Mouse (Mus musculus): ENCODE measurements around the gene Gm42906. TPM values are rescaled to one million over a fixed set of nuclear protein-coding genes. Genes with fewer than 3 reads are reported as not detected.

The Gm42906 gene
- polyA plus RNA-seq, 1 experiment from 2014 or later = not detected

DNA sequence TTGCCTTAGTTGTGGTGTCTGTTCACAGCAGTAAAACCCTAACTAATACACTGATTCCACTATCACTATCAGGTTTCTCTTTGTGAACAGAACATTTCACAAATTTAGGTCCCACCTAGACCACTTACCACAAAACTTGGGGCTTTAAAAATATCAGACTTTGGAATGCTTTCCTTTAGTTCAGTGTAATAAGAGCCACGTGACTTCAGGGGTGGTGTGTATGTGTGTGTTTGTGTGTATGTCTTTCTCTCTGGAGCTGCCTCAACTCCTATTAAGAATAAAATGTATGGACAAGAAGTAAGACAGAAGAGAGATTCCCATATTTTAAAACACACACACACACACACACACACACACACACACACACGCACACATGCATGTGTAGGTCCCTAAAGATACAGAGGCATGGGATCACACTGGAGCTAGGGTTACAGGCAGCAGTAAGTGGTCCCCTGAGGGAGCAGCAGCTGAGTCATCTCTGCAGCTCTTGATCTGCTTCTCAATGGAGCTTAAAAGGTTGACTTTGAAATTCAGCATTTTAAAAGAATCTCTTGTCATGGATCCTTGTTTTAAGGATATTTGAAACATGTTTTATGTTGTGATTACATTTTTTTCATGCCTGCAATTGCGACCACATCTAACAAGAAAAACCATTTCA, 64.5 kb downstream of the Gm42906 start:
- no peak overlapping the region for H3K4me3 ChIP-seq (replicated peaks)
- no peak overlapping the region for H3K9ac ChIP-seq
- peaks cover 6% of the 10 kb centered on the region; the same call in 1 of the 2 replicates for H3K4me1 ChIP-seq
- no peaks in the 10 kb centered on the region for H3K36me3 ChIP-seq
- WGBS = 53% methylated on average over 3 of the region's 3 CpGs
- H3K4me2 ChIP-seq (replicated peaks) = no peak overlapping the region
- no peaks in the 10 kb centered on the region for H3K9me3 ChIP-seq (replicated peaks)
- no peak overlapping the region for H3K27ac ChIP-seq (replicated peaks)
- no peak for ATAC-seq (ENCODE audit: insufficient number of reproducible peaks, low FRiP score, low TSS enrichment, low read depth)
- no peaks in the 10 kb centered on the region for H3K27me3 ChIP-seq

DNA sequence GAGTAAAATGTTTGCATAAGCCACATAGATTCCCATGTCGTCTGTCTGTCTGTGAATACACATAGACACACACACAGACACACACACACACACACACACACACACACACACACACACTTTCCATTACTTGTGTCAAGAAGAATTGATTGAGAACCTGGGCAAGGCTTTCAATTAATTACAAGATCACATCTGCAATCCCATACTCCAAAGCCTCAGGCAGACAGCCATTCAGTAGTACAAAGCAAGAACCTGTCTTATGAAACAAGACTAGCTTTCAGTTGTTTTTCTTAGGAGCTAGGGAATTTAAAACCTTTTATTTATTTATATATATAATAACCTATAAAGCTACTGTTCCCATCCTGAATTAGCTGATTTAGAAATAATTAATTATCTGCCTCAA, 78.3 kb downstream of the Gm42906 start:
- Histone ChIP-seq H3K36me3 (no peaks in the 10 kb centered on the region), H3K9me3 (replicated peaks) (no peaks in the 10 kb centered on the region), H3K27ac (replicated peaks) (no peak overlapping the region), H3K4me1 (no peaks in the 10 kb centered on the region), H3K9ac (no peak overlapping the region), H3K4me2 (replicated peaks) (no peak overlapping the region), H3K27me3 (no peaks in the 10 kb centered on the region), H3K4me3 (replicated peaks) (no peak overlapping the region)
- 70% methylated on average over 1 of the region's 1 CpGs for WGBS
- ATAC-seq (ENCODE audit: insufficient number of reproducible peaks, low FRiP score, low TSS enrichment, low read depth) = no peak

DNA sequence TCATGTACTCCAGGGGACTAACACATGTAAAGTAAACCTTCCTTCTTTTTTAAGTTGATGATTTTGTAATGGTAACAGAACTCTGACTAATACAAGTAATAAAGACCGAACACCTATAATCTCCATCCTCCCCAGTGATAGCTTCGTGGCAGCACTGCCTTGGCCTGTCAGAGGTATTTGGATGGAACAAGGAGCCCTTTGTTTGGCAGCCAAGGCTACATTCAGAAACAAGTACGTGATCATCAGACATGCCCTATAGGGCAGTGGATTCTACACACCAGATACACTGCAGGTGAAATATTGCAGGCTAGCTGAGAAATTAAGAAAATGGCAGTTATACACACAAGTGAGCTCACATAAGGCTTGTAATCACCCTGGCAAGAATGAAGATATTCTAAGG, 79.5 kb downstream of the Gm42906 start:
- ATAC-seq (ENCODE audit: insufficient number of reproducible peaks, low FRiP score, low TSS enrichment, low read depth) = no peak
- WGBS = 56% methylated on average over 3 of the region's 3 CpGs
- H3K4me3 ChIP-seq (replicated peaks) = no peak overlapping the region
- H3K9ac ChIP-seq = no peak overlapping the region
- no peaks in the 10 kb centered on the region for H3K36me3 ChIP-seq
- H3K4me2 ChIP-seq (replicated peaks) = no peak overlapping the region
- H3K4me1 ChIP-seq = no peaks in the 10 kb centered on the region
- no peak overlapping the region for H3K27ac ChIP-seq (replicated peaks)
- no peaks in the 10 kb centered on the region for H3K9me3 ChIP-seq (replicated peaks)
- no peaks in the 10 kb centered on the region for H3K27me3 ChIP-seq

DNA sequence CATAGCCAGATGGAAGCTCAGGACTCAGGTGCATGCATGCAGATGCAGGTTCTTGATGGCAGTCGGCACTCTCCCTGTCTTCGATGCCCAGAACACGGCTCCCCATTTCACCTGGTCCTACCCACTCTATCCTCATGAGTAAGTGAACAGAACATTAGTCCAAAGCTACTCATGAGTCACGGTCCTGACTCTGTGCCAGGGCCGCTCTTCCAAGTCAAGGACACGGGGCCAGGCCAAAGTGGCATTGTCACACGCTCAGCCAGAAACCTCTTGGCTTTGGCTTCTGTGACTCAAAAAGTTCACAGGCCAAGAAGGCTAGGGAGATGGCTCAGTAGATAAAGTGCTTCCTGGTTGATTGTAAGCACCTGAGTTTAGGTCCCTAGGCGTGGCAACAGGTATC, 81.3 kb downstream of the Gm42906 start:
- WGBS = 92% methylated on average over 8 of the region's 8 CpGs
- Histone ChIP-seq H3K27me3 (no peaks in the 10 kb centered on the region), H3K36me3 (no peaks in the 10 kb centered on the region), H3K9me3 (replicated peaks) (no peaks in the 10 kb centered on the region), H3K4me1 (no peaks in the 10 kb centered on the region), H3K4me2 (replicated peaks) (no peak overlapping the region), H3K4me3 (replicated peaks) (no peak overlapping the region), H3K27ac (replicated peaks) (no peak overlapping the region), H3K9ac (no peak overlapping the region)
- ATAC-seq (ENCODE audit: insufficient number of reproducible peaks, low FRiP score, low TSS enrichment, low read depth) = no peak

DNA sequence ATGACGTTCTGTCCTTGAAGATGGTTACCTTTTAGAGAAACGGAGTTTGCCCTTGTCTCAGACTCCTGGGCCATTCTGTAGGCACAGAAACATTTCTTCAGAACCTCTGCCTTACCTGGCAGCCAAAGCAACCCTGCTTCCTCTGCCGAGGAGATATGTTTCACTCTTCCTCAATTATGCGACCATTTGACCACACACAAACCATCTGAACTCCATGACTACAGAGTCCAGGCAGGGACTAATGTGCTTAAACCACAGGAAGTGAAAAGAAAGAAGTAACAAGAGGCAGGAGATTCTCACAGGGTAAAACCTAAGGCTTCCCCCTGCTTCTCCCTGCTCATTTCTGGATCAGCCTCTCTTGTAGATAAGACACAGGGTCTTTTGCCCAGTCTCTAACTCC, 83.2 kb downstream of the Gm42906 start:
- H3K36me3 ChIP-seq = no peaks in the 10 kb centered on the region
- no peaks in the 10 kb centered on the region for H3K27me3 ChIP-seq
- no peak overlapping the region for H3K27ac ChIP-seq (replicated peaks)
- WGBS = 60% methylated on average over 4 of the region's 4 CpGs
- no peak for ATAC-seq (ENCODE audit: insufficient number of reproducible peaks, low FRiP score, low TSS enrichment, low read depth)
- no peaks in the 10 kb centered on the region for H3K4me1 ChIP-seq
- H3K9ac ChIP-seq = no peak overlapping the region
- no peak overlapping the region for H3K4me2 ChIP-seq (replicated peaks)
- no peaks in the 10 kb centered on the region for H3K9me3 ChIP-seq (replicated peaks)
- no peak overlapping the region for H3K4me3 ChIP-seq (replicated peaks)

DNA sequence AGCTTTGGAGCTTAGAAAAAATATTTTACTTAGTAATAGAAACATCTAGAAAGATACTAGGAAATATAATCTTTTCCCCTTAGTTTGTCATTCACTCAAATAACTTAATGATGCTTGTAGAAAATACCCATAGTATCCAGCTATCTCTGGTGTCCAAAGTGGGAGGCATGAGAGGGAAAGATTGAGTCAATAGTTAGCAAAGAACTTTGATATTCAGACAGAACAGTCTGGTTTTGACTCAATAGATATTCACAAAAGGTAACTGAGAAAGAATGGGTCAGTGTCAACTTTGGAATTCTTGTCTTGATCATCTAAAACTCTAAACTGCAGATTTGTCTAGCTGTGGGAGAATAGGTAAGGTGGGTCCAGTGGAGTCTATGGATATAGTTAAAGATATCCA, 94.3 kb downstream of the Gm42906 start:
- no peak overlapping the region for H3K27ac ChIP-seq (replicated peaks)
- H3K36me3 ChIP-seq = no peaks in the 10 kb centered on the region
- H3K4me3 ChIP-seq (replicated peaks) = no peak overlapping the region
- no peaks in the 10 kb centered on the region for H3K27me3 ChIP-seq
- no peak for ATAC-seq (ENCODE audit: insufficient number of reproducible peaks, low FRiP score, low TSS enrichment, low read depth)
- no peak overlapping the region for H3K4me2 ChIP-seq (replicated peaks)
- H3K9me3 ChIP-seq (replicated peaks) = no peaks in the 10 kb centered on the region
- no peaks in the 10 kb centered on the region for H3K4me1 ChIP-seq
- H3K9ac ChIP-seq = no peak overlapping the region

DNA sequence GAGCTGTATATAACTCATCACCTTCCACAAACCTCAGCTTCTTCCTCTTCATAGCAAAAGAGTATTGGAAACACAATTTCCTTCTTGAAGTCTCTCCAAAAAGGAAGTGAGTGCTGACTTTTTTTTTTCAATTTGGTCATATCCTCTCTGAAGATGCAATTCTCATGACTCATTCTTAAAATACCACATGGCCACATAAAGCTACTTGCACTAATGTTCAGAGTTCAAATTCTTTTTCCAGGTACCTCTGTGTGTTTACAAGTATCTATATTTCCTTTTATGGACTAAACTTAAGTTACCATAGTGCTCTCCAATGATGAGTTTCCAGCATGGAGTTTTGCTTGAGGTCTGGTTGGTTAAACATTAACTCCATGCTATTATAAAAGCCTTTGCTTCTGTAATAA, 94.8 kb downstream of the Gm42906 start:
- H3K4me1 ChIP-seq = no peaks in the 10 kb centered on the region
- no peak overlapping the region for H3K9ac ChIP-seq
- no peak overlapping the region for H3K27ac ChIP-seq (replicated peaks)
- H3K27me3 ChIP-seq = no peaks in the 10 kb centered on the region
- no peak overlapping the region for H3K4me2 ChIP-seq (replicated peaks)
- no peak for ATAC-seq (ENCODE audit: insufficient number of reproducible peaks, low FRiP score, low TSS enrichment, low read depth)
- H3K4me3 ChIP-seq (replicated peaks) = no peak overlapping the region
- no peaks in the 10 kb centered on the region for H3K9me3 ChIP-seq (replicated peaks)
- no peaks in the 10 kb centered on the region for H3K36me3 ChIP-seq

DNA sequence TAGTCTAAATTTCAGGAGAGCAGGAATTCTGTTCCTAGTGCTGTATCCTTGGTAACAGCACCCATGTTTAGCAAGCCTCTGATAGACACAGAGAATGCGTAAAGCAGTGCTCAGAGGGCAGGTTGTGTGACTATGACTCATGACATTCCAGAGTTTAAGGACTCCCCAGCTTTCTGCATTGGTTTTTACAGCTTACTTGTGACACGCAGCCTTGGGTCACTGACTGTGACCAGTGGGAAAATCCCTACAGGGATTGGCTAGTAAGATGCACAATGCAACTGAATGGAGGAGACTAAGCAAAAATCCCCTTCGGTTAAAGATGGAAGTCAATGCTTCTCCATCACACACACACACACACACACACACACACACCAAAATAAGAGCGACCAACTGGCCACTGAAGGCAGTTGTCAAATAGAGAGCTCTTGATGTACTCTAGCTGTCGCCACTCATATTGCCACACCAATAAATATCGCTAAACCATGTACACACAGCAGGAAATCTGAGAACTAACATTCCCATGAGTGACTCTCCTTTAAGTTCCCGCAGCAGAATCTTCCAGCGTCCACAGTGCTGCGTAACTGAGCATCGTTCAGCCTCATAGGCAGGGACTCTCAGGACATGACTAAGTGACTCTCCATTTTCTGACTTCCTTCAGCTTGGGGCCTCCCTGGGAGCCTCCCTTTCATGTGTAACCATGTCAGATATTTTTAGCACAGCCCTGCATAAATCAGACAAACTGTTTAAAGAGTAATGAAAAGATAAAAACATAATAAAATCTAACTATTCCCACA, 112.0 kb downstream of the Gm42906 start:
- Histone ChIP-seq H3K9ac (no peak overlapping the region), H3K4me3 (replicated peaks) (no peak overlapping the region), H3K4me2 (replicated peaks) (no peak overlapping the region), H3K36me3 (no peaks in the 10 kb centered on the region), H3K27me3 (no peaks in the 10 kb centered on the region), H3K9me3 (replicated peaks) (no peaks in the 10 kb centered on the region), H3K4me1 (no peaks in the 10 kb centered on the region), H3K27ac (replicated peaks) (no peak overlapping the region)
- WGBS = 62% methylated on average over 10 of the region's 10 CpGs
- no peak for ATAC-seq (ENCODE audit: insufficient number of reproducible peaks, low FRiP score, low TSS enrichment, low read depth)

DNA sequence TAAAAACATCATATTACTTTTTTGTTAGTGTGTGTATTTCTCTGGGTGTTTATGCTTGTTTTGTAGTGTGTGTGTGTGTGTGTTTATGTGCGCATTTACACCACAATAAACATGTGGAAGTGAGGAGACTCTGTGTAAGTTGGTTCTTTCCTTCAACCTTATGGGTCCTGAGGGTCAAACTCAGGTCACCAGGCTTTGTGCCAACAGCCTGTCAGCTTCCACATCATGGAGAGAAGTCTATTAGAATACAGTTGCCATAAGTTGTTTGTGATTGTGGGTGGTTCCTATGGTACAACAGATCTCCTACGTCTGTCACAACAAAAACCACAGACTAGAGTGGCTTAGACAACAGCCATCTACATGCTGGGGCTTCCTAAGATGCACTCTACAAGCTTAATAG, 127.7 kb downstream of the Gm42906 start:
- ATAC-seq (ENCODE audit: insufficient number of reproducible peaks, low FRiP score, low TSS enrichment, low read depth) = no peak
- H3K4me1 ChIP-seq = no peaks in the 10 kb centered on the region
- H3K4me2 ChIP-seq (replicated peaks) = no peak overlapping the region
- H3K9me3 ChIP-seq (replicated peaks) = no peaks in the 10 kb centered on the region
- WGBS = 63% methylated on average over 2 of the region's 2 CpGs
- no peak overlapping the region for H3K27ac ChIP-seq (replicated peaks)
- no peaks in the 10 kb centered on the region for H3K36me3 ChIP-seq
- H3K27me3 ChIP-seq = no peaks in the 10 kb centered on the region
- H3K9ac ChIP-seq = no peak overlapping the region
- H3K4me3 ChIP-seq (replicated peaks) = no peak overlapping the region

DNA sequence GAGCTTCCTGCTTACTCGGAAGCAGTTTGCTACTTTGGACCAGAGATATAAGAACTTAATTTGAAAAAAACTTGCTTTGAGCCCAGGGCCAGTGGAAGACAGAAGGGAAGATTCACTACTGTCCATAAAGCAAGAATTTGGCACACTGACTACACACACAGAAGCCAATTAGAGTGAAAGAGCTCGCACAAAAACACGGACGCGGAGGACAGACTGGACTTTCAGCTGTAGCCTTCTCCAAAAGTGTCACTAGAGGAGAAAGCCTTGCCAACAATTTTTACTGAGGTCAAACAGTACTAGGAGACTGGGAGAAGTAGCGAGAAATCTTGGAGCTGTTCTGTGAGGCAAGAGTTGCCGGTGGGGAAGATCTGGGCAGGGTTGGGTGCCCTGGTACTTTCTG, 128.4 kb downstream of the Gm42906 start:
- no peak overlapping the region for H3K4me2 ChIP-seq (replicated peaks)
- no peaks in the 10 kb centered on the region for H3K9me3 ChIP-seq (replicated peaks)
- no peak overlapping the region for H3K27ac ChIP-seq (replicated peaks)
- H3K4me3 ChIP-seq (replicated peaks) = no peak overlapping the region
- H3K27me3 ChIP-seq = no peaks in the 10 kb centered on the region
- no peak for ATAC-seq (ENCODE audit: insufficient number of reproducible peaks, low FRiP score, low TSS enrichment, low read depth)
- no peak overlapping the region for H3K9ac ChIP-seq
- no peaks in the 10 kb centered on the region for H3K4me1 ChIP-seq
- WGBS = 93% methylated on average over 7 of the region's 7 CpGs
- no peaks in the 10 kb centered on the region for H3K36me3 ChIP-seq

DNA sequence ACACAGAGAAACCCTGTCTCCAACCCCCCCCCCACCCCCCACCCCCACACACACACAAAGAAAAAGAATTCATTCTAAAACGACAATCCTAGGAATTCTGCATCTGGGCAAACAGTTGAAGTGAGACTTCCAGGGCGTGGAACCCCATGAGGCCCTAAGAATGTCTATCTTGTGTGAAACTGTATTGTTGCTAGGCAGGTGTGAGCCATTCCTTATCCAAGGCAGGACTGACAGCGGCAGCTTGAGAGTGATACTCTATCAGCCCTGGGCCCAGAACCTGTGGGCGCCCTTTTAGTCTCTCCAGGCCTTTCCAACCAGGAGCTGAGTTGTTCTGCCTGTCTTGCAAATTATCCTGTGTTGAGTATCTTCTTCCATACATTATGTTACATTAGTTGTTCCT, 129.6 kb downstream of the Gm42906 start:
- H3K4me3 ChIP-seq (replicated peaks) = no peak overlapping the region
- WGBS = 67% methylated on average over 4 of the region's 4 CpGs
- no peaks in the 10 kb centered on the region for H3K36me3 ChIP-seq
- H3K9ac ChIP-seq = no peak overlapping the region
- H3K4me1 ChIP-seq = no peaks in the 10 kb centered on the region
- H3K27me3 ChIP-seq = no peaks in the 10 kb centered on the region
- no peak overlapping the region for H3K27ac ChIP-seq (replicated peaks)
- H3K9me3 ChIP-seq (replicated peaks) = no peaks in the 10 kb centered on the region
- H3K4me2 ChIP-seq (replicated peaks) = no peak overlapping the region
- no peak for ATAC-seq (ENCODE audit: insufficient number of reproducible peaks, low FRiP score, low TSS enrichment, low read depth)

DNA sequence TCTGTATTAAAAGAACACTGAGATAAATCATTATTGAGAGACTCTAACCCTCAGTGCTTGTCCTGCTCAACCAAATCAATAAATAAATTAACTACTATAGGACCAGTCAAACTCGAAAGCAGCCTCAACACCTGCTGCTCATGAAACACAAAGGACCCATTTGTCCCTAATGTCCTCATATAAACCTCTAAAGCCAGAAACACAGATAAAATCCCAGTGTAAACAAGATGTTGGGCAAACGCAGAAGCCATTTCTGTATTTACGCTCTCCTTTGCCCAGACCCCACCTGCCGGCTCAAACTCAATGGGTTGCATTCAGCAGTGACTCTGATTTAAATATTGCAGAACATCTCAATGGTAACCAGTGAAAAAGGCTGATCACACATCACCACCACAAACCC, 131.7 kb downstream of the Gm42906 start:
- Histone ChIP-seq H3K27me3 (no peaks in the 10 kb centered on the region), H3K4me3 (replicated peaks) (no peak overlapping the region), H3K27ac (replicated peaks) (no peak overlapping the region), H3K9ac (no peak overlapping the region), H3K4me2 (replicated peaks) (no peak overlapping the region), H3K4me1 (no peaks in the 10 kb centered on the region), H3K36me3 (no peaks in the 10 kb centered on the region), H3K9me3 (replicated peaks) (no peaks in the 10 kb centered on the region)
- ATAC-seq (ENCODE audit: insufficient number of reproducible peaks, low FRiP score, low TSS enrichment, low read depth) = no peak
- 79% methylated on average over 4 of the region's 4 CpGs for WGBS
